Mouse (Mus musculus): ENCODE data around the gene Hipk2. TPM values are rescaled to one million over a fixed set of nuclear protein-coding genes. Genes with fewer than 3 reads are reported as not detected.

Hipk2 gene
- polyA plus RNA-seq, 1 experiment from 2014 or later: 18.0 TPM

DNA sequence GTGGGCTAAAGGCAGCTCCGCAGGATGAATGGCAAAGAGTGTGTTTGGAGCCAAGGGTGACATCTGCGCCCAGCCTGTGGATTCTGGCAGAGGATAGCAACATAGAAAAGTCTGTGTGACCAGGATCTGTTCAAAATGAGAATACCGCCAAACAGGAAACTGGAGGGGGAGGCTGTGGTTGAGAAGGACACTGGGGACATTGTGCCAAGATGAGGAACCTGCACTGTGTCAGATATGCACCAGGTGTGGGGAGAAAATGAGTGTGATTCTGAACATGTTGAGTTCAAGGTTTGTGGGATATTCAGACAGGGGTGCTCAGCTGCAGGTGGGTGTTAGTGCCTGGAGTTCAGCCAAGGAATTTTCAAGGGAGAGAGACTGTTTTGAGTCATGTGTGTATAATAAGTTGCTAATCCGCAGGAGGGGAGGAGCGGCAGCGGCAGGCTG lies 6.8 kb upstream of the Hipk2 start:
- Histone ChIP-seq H3K9me3 (replicated peaks) (no peaks in the 10 kb centered on the region), H3K9ac (no peak overlapping the region), H3K4me2 (no peak overlapping the region), H3K27ac (replicated peaks) (0 out of 2 replicates have a peak overlapping the region, but pooled peaks have one; percentile 26), H3K36me3 (replicated peaks) (no peaks in the 10 kb centered on the region), H3K4me1 (replicated peaks) (peaks cover 71% of the 10 kb centered on the region), H3K27me3 (peaks cover 21% of the 10 kb centered on the region; the same call in 1 of the 2 replicates), H3K4me3 (replicated peaks) (no peak overlapping the region)
- WGBS (ENCODE audit: insufficient replicate concordance): 50% methylated on average over 6 of the region's 6 CpGs
- ATAC-seq (ENCODE audit: insufficient read depth): no peak

DNA sequence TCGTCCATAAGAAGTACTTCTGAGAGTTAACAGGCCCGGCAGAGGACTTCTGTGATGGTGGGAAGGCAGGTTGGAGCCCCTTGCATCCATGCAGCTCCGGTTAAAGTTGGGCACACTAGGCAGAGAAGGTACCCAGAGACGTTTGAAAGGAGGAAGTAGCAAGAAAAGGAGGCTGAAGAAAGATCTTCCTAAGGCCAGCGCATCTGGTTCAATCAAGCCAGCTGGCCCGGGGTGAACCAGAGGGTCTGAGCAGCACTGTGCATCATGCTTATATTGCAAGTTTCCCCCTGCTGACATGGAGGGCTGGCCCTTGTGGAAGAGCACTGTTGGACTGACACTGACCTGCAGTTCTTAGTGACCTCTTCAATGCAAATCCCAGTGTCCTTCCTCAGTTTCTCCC lies 6.0 kb upstream of the Hipk2 start:
- Histone ChIP-seq H3K4me3 (replicated peaks) (no peak overlapping the region), H3K4me2 (no peak overlapping the region), H3K9me3 (replicated peaks) (no peaks in the 10 kb centered on the region), H3K4me1 (replicated peaks) (peaks cover 79% of the 10 kb centered on the region), H3K9ac (no peak overlapping the region), H3K27me3 (peaks cover 21% of the 10 kb centered on the region; the same call in 1 of the 2 replicates), H3K27ac (replicated peaks) (no peak overlapping the region), H3K36me3 (replicated peaks) (no peaks in the 10 kb centered on the region)
- ATAC-seq (ENCODE audit: insufficient read depth): no peak
- 35% methylated on average over 6 of the region's 6 CpGs for WGBS (ENCODE audit: insufficient replicate concordance)

DNA sequence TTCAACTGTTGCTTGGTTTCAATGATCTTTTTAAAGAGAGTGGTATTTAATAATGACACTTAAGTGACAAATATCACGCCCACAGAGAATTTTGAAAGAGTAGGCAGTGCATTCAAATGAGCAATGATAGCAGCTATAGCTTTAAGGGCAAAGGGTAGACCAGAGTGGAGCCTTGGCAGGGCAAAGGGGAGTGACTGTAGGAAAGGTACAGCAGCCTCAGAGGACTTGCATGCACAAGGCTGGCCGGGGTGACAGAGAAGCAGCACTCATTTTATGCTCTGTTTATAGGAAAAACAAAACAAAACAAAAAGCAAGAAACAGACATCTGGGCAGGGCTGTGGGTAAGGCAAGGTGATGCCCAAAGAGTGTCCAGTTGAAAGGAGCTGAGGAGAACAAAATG lies 5.5 kb upstream of the Hipk2 start:
- peaks cover 21% of the 10 kb centered on the region; the same call in 1 of the 2 replicates for H3K27me3 ChIP-seq
- H3K4me2 ChIP-seq: no peak overlapping the region
- no peaks in the 10 kb centered on the region for H3K9me3 ChIP-seq (replicated peaks)
- no peaks in the 10 kb centered on the region for H3K36me3 ChIP-seq (replicated peaks)
- H3K4me1 ChIP-seq (replicated peaks): peaks cover 81% of the 10 kb centered on the region
- ATAC-seq (ENCODE audit: insufficient read depth): no peak
- no peak overlapping the region for H3K4me3 ChIP-seq (replicated peaks)
- H3K27ac ChIP-seq (replicated peaks): no peak overlapping the region
- WGBS (ENCODE audit: insufficient replicate concordance): 59% methylated on average over 2 of the region's 2 CpGs
- no peak overlapping the region for H3K9ac ChIP-seq

DNA sequence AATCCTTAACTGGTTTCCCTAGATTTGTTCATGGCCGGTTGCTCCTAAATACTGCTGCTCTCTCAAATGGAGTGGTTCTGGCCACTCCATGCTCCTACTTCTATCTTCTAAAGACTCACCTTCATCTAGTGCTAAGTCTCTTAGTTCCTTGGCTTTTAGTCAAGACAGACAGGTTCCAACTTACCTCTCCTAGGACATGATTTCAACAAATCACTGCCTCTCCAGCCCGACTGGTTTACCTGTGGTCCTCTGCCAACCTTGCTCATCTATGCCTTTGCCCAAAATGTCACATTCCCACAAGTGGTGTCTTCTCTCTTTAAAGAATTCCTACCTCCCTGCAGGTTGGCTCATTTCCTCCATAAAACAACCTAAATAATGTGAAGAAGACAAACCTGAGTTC lies 1.7 kb upstream of the Hipk2 start:
- H3K27ac ChIP-seq (replicated peaks): no peak overlapping the region
- WGBS (ENCODE audit: insufficient replicate concordance): 78% methylated on average over 2 of the region's 2 CpGs
- H3K36me3 ChIP-seq (replicated peaks): peaks cover 1% of the 10 kb centered on the region
- H3K9me3 ChIP-seq (replicated peaks): no peaks in the 10 kb centered on the region
- peak overlapping the region; percentile 83; the same call in 1 of the 2 replicates for H3K4me2 ChIP-seq
- no peak for ATAC-seq (ENCODE audit: insufficient read depth)
- H3K4me1 ChIP-seq (replicated peaks): peaks cover 55% of the 10 kb centered on the region
- H3K4me3 ChIP-seq (replicated peaks): 0 out of 2 replicates have a peak overlapping the region, but pooled peaks have one; percentile 97
- no peak overlapping the region for H3K9ac ChIP-seq
- H3K27me3 ChIP-seq: 0 out of 2 replicates have a peak, but pooled peaks cover 12% of the 10 kb centered on the region

DNA sequence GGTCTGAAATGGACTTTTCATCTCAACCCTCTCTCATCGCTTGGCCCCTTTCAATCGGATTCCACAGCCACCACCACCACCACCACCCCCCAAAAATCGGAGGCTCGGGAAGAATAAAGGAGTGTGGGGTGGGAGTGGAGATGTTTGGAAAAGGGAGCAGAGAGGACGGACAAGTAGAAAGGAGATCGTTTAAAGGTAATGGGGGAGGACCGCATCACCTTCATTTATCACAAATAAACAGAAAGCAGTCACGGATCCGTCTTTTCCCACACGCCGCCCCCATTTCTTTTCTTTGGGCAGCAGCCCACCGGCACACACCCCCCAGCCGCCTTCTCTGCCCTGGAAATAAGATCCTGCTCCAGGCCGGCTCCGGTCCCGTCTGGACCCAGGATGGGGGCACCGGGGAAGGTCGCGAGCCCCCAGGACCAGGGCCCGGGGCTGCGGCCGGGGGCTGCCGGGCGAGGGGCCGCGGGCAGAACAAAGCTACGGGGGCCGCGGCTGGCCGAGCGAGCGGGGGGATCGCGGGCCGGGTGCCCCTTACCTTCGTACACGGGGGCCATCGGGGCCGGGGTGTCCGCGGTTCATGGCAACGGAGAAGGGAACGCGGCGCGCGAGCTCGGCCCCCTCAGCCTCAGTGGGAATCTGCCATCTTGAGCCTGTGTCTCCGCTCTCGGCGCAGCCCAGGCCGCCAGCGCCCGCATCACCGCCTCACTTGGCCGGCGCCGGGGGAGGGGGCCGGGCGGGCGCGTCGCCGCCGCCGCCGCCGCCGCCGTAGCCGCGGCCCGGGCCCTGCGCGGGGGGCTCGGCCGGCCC lies 501 bp downstream of the Hipk2 start, which contains the start of gene Tbxas1:
Gene Tbxas1, plus strand, starts transcription at position 147 of the 813 bp plus-strand sequence.
- Histone ChIP-seq H3K36me3 (replicated peaks) (peaks cover 22% of the 10 kb centered on the region), H3K4me3 (replicated peaks) (peak within 1 kb of the TSS; percentile 97), H3K27me3 (no peaks in the 10 kb centered on the region), H3K4me2 (peak within 1 kb of the TSS; percentile 83), H3K9ac (peak within 1 kb of the TSS; percentile 100), H3K9me3 (replicated peaks) (no peaks in the 10 kb centered on the region), H3K27ac (replicated peaks) (peak within 1 kb of the TSS; percentile 99), H3K4me1 (replicated peaks) (peaks cover 57% of the 10 kb centered on the region)
- ATAC-seq (ENCODE audit: insufficient read depth): peak; percentile 7
- under 1% methylated on average over 75 of the region's 77 CpGs for WGBS (ENCODE audit: insufficient replicate concordance)

DNA sequence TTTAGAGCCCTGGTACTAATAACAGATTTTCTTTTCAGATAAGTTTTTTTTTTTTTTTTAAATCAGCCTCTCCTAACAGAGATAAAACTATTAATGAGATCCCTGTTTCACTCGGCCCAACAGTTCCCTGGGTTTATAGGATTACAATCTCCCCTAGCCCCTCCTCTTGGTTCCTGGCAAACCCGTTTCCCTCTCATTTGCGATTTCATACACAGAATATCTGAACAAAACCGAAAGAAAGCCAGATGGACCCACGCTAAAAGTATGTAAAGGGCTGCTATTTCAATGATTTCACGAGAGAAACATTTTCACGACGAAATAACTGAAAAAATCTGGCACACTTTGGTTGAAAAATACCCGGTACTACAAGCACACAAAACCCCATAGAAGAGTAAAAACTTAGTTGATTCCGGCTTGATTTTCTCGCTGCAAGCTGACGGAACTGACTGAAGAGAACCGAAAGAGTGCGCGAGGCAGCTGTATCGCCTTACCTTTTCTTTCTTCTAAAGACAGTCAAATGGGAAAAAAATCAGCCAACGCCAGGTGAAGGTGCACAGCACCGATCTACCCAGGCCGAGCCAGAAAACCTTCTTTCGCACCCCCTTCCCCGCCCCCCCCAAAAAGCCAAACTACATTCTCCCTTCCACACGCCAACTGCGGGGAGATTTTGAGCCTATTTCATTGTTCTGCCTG lies 1.3 kb downstream of the Hipk2 start:
- Histone ChIP-seq H3K9me3 (replicated peaks) (no peaks in the 10 kb centered on the region), H3K27me3 (no peaks in the 10 kb centered on the region), H3K4me3 (replicated peaks) (peak overlapping the region; percentile 97), H3K36me3 (replicated peaks) (peaks cover 28% of the 10 kb centered on the region), H3K4me2 (peak overlapping the region; percentile 83), H3K4me1 (replicated peaks) (peaks cover 60% of the 10 kb centered on the region), H3K27ac (replicated peaks) (peak overlapping the region; percentile 99), H3K9ac (peak overlapping the region; percentile 100)
- WGBS (ENCODE audit: insufficient replicate concordance): under 1% methylated on average over 23 of the region's 23 CpGs
- 0 out of 2 replicates have a peak, but pooled peaks have one; percentile 17 for ATAC-seq (ENCODE audit: insufficient read depth)

DNA sequence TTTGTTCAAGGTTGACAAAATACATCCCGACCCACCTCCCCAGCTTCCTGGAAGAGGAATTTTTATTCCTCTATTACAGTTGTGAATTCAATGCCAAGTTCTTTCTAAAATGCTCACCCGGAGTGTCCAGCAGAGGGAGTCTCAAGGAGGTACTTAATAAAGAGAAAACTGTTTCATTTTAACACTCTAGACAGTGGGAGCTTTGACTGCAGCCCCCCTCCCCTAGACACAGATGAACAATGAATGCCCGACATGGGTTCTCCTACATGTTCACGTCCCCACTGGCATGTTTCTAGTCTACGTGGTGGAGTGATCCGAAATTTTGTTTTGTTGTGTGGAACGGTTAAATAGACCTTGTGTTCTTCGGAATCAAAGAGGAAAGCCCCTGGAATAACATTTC lies 1.9 kb downstream of the Hipk2 start:
- H3K9me3 ChIP-seq (replicated peaks): no peaks in the 10 kb centered on the region
- H3K9ac ChIP-seq: peak overlapping the region; percentile 100
- H3K4me3 ChIP-seq (replicated peaks): peak overlapping the region; percentile 97
- WGBS (ENCODE audit: insufficient replicate concordance): 7% methylated on average over 8 of the region's 8 CpGs
- H3K36me3 ChIP-seq (replicated peaks): peaks cover 34% of the 10 kb centered on the region
- peak overlapping the region; percentile 83 for H3K4me2 ChIP-seq
- peaks cover 61% of the 10 kb centered on the region for H3K4me1 ChIP-seq (replicated peaks)
- H3K27me3 ChIP-seq: no peaks in the 10 kb centered on the region
- ATAC-seq (ENCODE audit: insufficient read depth): no peak
- peak overlapping the region; percentile 99 for H3K27ac ChIP-seq (replicated peaks)

DNA sequence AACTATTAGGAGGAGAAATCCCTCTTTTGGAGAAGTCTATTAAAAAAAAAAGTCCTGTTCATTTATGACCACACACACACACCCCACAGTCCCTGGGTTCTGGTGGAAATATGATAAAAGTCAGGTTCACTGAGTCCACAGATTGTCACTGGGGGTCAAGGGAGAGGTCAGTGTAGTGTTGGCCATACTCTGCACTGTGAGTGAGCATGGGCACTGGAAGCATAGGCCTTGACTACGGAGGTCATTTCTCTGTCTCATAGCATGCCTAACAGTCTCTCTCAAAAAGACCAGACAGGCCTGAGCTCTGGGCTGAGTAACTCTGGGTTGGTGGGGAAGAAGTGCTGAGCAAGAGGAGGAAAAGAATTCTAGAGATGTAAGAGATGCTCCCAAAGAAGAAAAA lies 2.6 kb downstream of the Hipk2 start:
- peak overlapping the region; percentile 83 for H3K4me2 ChIP-seq
- no peak for ATAC-seq (ENCODE audit: insufficient read depth)
- no peaks in the 10 kb centered on the region for H3K27me3 ChIP-seq
- WGBS (ENCODE audit: insufficient replicate concordance): 65% methylated on average over 1 of the region's 1 CpGs
- peaks cover 36% of the 10 kb centered on the region for H3K36me3 ChIP-seq (replicated peaks)
- H3K4me1 ChIP-seq (replicated peaks): peaks cover 61% of the 10 kb centered on the region
- peak overlapping the region; percentile 99 for H3K27ac ChIP-seq (replicated peaks)
- no peaks in the 10 kb centered on the region for H3K9me3 ChIP-seq (replicated peaks)
- peak overlapping the region; percentile 97 for H3K4me3 ChIP-seq (replicated peaks)
- peak overlapping the region; percentile 100 for H3K9ac ChIP-seq

DNA sequence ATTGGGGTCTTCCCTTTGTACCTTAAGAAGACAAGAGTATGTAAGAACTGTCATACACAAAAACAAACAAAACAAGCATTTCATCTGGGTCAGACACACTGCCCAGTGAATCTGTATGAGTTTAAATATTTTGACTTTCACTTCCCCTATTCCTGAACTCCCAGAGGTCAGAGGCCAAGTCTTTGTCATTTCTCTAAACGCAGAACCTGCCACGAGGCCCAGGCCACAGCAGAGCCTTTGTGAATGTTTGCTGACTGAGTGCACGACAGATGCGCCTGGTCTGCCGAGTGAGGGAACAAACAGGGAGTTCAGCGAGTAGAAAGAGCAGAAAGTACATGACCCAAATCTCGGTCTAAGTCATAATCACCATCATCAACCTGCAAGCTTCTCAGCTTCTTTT lies 4.9 kb downstream of the Hipk2 start:
- Histone ChIP-seq H3K4me2 (0 out of 2 replicates have a peak overlapping the region, but pooled peaks have one; percentile 83), H3K4me3 (replicated peaks) (no peak overlapping the region), H3K27me3 (no peaks in the 10 kb centered on the region), H3K9ac (no peak overlapping the region), H3K4me1 (replicated peaks) (peaks cover 68% of the 10 kb centered on the region), H3K36me3 (replicated peaks) (peaks cover 40% of the 10 kb centered on the region), H3K9me3 (replicated peaks) (no peaks in the 10 kb centered on the region), H3K27ac (replicated peaks) (peak overlapping the region; percentile 63)
- 41% methylated on average over 7 of the region's 7 CpGs for WGBS (ENCODE audit: insufficient replicate concordance)
- ATAC-seq (ENCODE audit: insufficient read depth): no peak

DNA sequence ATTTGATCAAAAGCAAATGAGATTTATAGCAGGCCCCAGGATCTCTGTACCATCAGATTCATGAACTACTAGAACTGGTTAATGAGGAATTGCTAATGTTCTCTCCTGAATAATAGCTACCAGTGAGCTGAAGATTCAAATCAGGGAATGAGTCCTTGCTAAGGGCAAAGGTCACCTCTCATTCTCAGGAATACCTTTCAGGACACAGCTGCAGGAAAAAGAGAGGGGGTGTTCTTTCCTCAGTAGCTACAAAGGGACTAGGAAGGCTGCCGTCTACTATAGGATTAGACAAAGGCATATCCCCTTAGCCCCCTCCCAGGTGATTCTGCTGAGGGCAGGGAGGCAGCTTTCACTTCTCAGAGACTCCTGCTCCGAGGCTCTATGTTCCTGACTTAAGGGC lies 5.9 kb downstream of the Hipk2 start:
- 78% methylated on average over 2 of the region's 2 CpGs for WGBS (ENCODE audit: insufficient replicate concordance)
- H3K27me3 ChIP-seq: no peaks in the 10 kb centered on the region
- no peak overlapping the region for H3K4me2 ChIP-seq
- ATAC-seq (ENCODE audit: insufficient read depth): no peak
- H3K4me1 ChIP-seq (replicated peaks): peaks cover 78% of the 10 kb centered on the region
- peaks cover 40% of the 10 kb centered on the region for H3K36me3 ChIP-seq (replicated peaks)
- no peak overlapping the region for H3K9ac ChIP-seq
- peak overlapping the region; percentile 34; the same call in 1 of the 2 replicates for H3K27ac ChIP-seq (replicated peaks)
- H3K4me3 ChIP-seq (replicated peaks): no peak overlapping the region
- H3K9me3 ChIP-seq (replicated peaks): no peaks in the 10 kb centered on the region

DNA sequence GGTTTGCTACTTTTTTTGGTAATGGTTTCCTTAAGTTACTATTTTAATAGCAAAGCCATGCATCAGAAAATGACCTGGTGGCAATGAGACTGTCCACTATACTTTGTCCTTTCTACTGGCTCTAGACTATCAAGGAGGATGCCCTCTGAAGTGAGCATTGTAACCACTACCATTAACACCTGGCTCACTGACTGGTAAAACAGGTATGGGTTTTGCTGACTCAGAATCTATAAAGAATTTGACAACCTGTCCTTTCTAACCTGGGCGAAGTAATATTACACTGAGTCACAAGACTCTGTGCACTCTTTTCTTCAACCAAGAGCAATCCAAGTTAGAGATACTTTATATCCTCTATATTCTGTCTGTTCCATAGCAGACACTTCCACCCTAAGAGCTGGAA lies 7.0 kb downstream of the Hipk2 start:
- peaks cover 40% of the 10 kb centered on the region for H3K36me3 ChIP-seq (replicated peaks)
- H3K4me1 ChIP-seq (replicated peaks): peaks cover 89% of the 10 kb centered on the region
- no peak for ATAC-seq (ENCODE audit: insufficient read depth)
- H3K27me3 ChIP-seq: no peaks in the 10 kb centered on the region
- 0 out of 2 replicates have a peak overlapping the region, but pooled peaks have one; percentile 29 for H3K27ac ChIP-seq (replicated peaks)
- H3K9me3 ChIP-seq (replicated peaks): no peaks in the 10 kb centered on the region
- no peak overlapping the region for H3K4me2 ChIP-seq
- no peak overlapping the region for H3K9ac ChIP-seq
- WGBS (ENCODE audit: insufficient replicate concordance): 82% methylated on average over 1 of the region's 1 CpGs
- no peak overlapping the region for H3K4me3 ChIP-seq (replicated peaks)
